Mouse (Mus musculus) small intestine, adult 2 months (tissue): ENCODE results near the gene Idh3b.

Source experiments
- CTCF ChIP-seq: fragments of 200-500 bp; IDR thresholded peaks from 2 replicates; pipeline ENCODE4 v1.5.1; 2012; ENCODE audit warnings: low read depth, mild to moderate bottlenecking, control low read depth, inconsistent platforms, low read length, moderate library complexity, mixed read lengths; ENCODE audit not compliant: insufficient replicate concordance, insufficient read length; ENCODE audit errors: extremely low read depth
- POLR2A ChIP-seq: fragments of 200-500 bp; IDR thresholded peaks from 2 replicates; pipeline ENCODE4 v1.6.1; 2012; ENCODE audit warnings: low read depth, mild to moderate bottlenecking, control low read depth, inconsistent platforms, low read length, moderate library complexity

GRCm38 (mm10) chr2:130289086-130289485 lies 4.7 kb upstream of the Idh3b start:
- TF ChIP-seq POLR2A = no peak
- no peak for TF ChIP-seq CTCF
